Mouse (Mus musculus) brain, embryonic 14.5 days (tissue): Measurements from ENCODE around the gene Hdac4.

Source experiments
- CTCF ChIP-seq: fragments of 200-500 bp; IDR thresholded peaks from 2 replicates; pipeline ENCODE4 v1.5.1; 2012; ENCODE audit warnings: inconsistent platforms, mild to moderate bottlenecking, moderate library complexity, borderline replicate concordance; ENCODE audit not compliant: insufficient read depth, insufficient read length; ENCODE audit errors: extremely low read depth
- POLR2A ChIP-seq: fragments of 200-500 bp; IDR thresholded peaks from 2 replicates; pipeline ENCODE4 v1.6.1; 2012; ENCODE audit warnings: mild to moderate bottlenecking, inconsistent platforms, borderline replicate concordance; ENCODE audit not compliant: poor library complexity, insufficient read depth, insufficient read length, severe bottlenecking; ENCODE audit errors: extremely low read depth

- TF ChIP-seq CTCF, result no peak
- TF ChIP-seq POLR2A, result no peak
These were observed 45.3 kb downstream of the Hdac4 start for GRCm38 (mm10) chr1:92150201-92150600.
